Mouse (Mus musculus) liver, adult 2 months (tissue): ENCODE data around the gene Dlx3. TPM values are rescaled to one million over a fixed set of nuclear protein-coding genes. Genes with fewer than 3 reads are reported as not detected.
A peak's percentile ranks its signal among the peaks of the same experiment; 100 is the strongest.

Experiments
- DNase-seq: peaks from one replicate; pipeline ENCODE4 v3.0.0-alpha.2; 2011; ENCODE audit warnings: low read depth, low spot score; ENCODE audit errors: extremely low read depth
- H3K27ac ChIP-seq: fragments of 200-500 bp; replicated peaks from 2 replicates; pipeline ENCODE4 v1.5.1; 2012; ENCODE audit warnings: low read depth, mild to moderate bottlenecking, control low read depth, inconsistent platforms, low read length; ENCODE audit not compliant: insufficient read depth
- H3K27me3 ChIP-seq: fragments of 200-500 bp; 2 replicates; pipeline ENCODE4 v1.6.1; 2012; ENCODE audit warnings: mild to moderate bottlenecking, moderate library complexity, low read length, inconsistent platforms; ENCODE audit not compliant: control insufficient read depth, insufficient read depth
- H3K36me3 ChIP-seq: fragments of 200-500 bp; 2 replicates; pipeline ENCODE4 v1.6.1; 2012; ENCODE audit warnings: low read length, inconsistent platforms; ENCODE audit not compliant: control insufficient read depth, insufficient read depth
- H3K4me1 ChIP-seq: fragments of 200-500 bp; 2 replicates; pipeline ENCODE4 v1.6.1; 2011; ENCODE audit warnings: low read length; ENCODE audit not compliant: control insufficient read depth, insufficient read depth
- H3K4me3 ChIP-seq: fragments of 200-500 bp; 2 replicates; pipeline ENCODE4 v1.5.1; 2011; ENCODE audit warnings: low read depth, mild to moderate bottlenecking, control low read depth, low read length, moderate library complexity; ENCODE audit not compliant: insufficient read depth
- H3K79me2 ChIP-seq: fragments of 200-500 bp; 2 replicates; pipeline ENCODE4 v1.6.1; 2012; ENCODE audit warnings: inconsistent platforms, mild to moderate bottlenecking, low read length, moderate library complexity; ENCODE audit not compliant: control insufficient read depth, insufficient read depth
- H3K9ac ChIP-seq: fragments of 200-500 bp; 2 replicates; pipeline ENCODE4 v1.6.1; 2012; ENCODE audit warnings: low read depth, mild to moderate bottlenecking, control low read depth, inconsistent platforms, low read length
- CTCF ChIP-seq: fragments of 200-500 bp; IDR thresholded peaks from 2 replicates; pipeline ENCODE4 v1.5.1; 2011; ENCODE audit warnings: low read depth, low read length, control low read depth
- POLR2A ChIP-seq: fragments of 200-500 bp; IDR thresholded peaks from 2 replicates; pipeline ENCODE4 v1.6.1; 2011; ENCODE audit warnings: low read length, control low read depth; ENCODE audit not compliant: insufficient read depth; ENCODE audit errors: extremely low read depth
- WGBS: fragments of 180-500 bp; shearing (Covaris S2); methylation state at CpG from one replicate; pipeline ENCODE4 v1.1.7; 2018; 5-methylcytosine and 5-hydroxymethylcytosine counted together
- polyA plus RNA-seq: library from polyadenylated mRNA; depleted of rRNA; stranded (reverse); fragments of >200 nt; gene quantifications from 2 replicates; pipeline ENCODE4 v1.2.3, GENCODE M21; 2012
- total RNA-seq: library from RNA; depleted of rRNA; stranded (reverse); fragments of >200 nt; gene quantifications from 2 replicates; pipeline ENCODE4 v1.2.3, GENCODE M21; 2014

Dlx3 gene
- total and polyA plus RNA-seq, 2 experiments, result not detected

DNA sequence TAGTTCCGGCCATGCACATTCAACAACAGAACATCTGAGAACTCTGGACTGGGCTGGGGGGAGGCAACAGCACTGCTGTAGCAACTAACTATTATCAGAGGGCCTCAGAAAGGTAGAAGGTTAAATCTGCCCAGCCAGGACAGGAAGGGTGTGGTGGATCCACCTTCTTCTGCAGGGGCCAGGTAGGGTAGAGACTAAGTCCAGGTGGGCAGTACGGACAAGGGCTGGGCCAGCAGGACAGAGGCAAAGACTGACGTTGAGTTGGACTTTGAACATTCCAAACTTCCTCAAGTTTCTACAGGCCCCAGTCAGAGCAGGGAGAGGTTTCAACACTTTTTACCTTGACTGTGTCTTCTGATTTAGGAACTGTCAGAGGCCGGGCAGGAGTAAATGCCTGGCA is 45.2 kb upstream of the Dlx3 start:
- Histone ChIP-seq H3K4me3 (no peak overlapping the region), H3K27me3 (no peaks in the 10 kb centered on the region), H3K36me3 (no peaks in the 10 kb centered on the region), H3K9ac (no peak overlapping the region), H3K79me2 (no peaks in the 10 kb centered on the region), H3K4me1 (peaks cover 6% of the 10 kb centered on the region; the same call in 1 of the 2 replicates), H3K27ac (no peak overlapping the region)
- no peak for DNase-seq
- WGBS, result 72% methylated on average over 4 of the region's 4 CpGs
- TF ChIP-seq CTCF (no peak), POLR2A (no peak)

DNA sequence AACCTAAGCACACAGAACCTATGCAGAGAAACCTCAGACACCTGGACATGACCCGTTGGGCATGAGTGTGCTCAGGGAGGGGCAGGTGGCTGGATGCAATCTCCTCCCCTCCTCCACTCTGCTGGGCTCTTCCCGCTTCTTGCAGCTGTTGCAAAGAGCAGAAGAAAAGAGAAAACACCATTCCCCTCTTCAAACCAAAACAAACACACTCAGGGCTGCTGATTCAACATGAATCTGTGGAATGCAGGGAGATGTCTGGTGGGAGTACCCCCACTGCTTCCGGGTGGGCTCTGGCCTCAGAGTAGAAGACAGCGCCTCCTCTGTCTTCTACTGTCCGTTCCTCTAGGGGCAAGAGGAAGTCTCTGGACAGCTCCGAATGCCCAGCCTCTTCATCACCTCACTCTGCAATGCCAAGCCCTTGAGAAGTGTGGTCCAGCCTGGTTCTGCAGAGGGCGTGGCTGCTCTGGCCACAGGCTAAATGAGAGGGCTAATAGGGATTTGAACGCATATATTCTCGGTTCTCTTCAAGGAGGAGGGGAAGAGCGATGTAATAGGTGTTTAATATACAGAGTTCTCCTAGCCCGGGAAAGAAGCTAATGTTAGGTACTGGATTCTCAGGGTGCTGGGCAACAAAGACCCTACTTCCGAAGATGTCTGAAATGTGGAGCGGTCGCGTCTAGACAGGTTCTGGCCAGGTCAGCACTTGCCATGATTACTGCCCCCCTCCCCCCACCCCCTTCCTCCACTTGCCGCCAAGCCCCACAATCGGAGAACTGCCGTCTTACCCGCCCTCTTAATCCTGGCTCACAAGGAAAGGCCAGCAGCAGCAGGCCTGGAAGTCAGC is 44.5 kb upstream of the Dlx3 start:
- no peaks in the 10 kb centered on the region for H3K36me3 ChIP-seq
- no peak for DNase-seq
- H3K4me3 ChIP-seq, result peak overlapping the region; percentile 64
- no peak overlapping the region for H3K27ac ChIP-seq
- no peaks in the 10 kb centered on the region for H3K79me2 ChIP-seq
- H3K9ac ChIP-seq, result peak overlapping the region; percentile 66
- H3K4me1 ChIP-seq, result peaks cover 6% of the 10 kb centered on the region; the same call in 1 of the 2 replicates
- no peak for TF ChIP-seq CTCF
- no peak for TF ChIP-seq POLR2A
- WGBS, result 16% methylated on average over 19 of the region's 19 CpGs
- H3K27me3 ChIP-seq, result no peaks in the 10 kb centered on the region

DNA sequence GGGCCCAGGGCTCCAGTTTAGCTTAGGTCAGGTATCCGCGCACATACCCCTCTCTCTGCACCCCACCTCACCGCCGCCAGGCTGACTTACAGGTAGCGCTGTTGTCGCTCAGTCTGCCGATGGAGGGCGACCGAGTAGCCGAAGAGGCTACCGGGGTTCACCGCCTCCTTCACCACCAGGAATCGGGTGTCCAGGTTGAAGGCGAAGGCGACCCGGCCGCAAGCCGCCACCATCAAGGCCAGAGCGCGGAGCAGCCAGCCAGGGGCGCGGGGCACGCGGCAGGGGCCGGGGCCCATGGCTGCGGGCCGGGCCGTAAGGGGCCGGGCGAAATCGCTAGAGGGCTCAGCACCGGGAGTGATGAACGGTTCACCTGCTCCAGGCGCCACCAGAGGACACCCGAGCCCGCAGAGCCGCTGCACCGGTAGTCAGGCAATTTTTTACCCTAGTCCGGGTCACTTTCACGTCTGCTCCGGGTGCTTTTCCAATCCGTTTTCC is 43.8 kb upstream of the Dlx3 start:
- Histone ChIP-seq H3K4me1 (peaks cover 6% of the 10 kb centered on the region; the same call in 1 of the 2 replicates), H3K27ac (peak overlapping the region; percentile 62), H3K9ac (peak overlapping the region; percentile 66), H3K4me3 (peak overlapping the region; percentile 64), H3K79me2 (no peaks in the 10 kb centered on the region), H3K36me3 (no peaks in the 10 kb centered on the region), H3K27me3 (no peaks in the 10 kb centered on the region)
- peak; percentile 39 for DNase-seq
- 1% methylated on average over 42 of the region's 42 CpGs for WGBS
- TF ChIP-seq POLR2A (no peak), CTCF (peak; percentile 73)

DNA sequence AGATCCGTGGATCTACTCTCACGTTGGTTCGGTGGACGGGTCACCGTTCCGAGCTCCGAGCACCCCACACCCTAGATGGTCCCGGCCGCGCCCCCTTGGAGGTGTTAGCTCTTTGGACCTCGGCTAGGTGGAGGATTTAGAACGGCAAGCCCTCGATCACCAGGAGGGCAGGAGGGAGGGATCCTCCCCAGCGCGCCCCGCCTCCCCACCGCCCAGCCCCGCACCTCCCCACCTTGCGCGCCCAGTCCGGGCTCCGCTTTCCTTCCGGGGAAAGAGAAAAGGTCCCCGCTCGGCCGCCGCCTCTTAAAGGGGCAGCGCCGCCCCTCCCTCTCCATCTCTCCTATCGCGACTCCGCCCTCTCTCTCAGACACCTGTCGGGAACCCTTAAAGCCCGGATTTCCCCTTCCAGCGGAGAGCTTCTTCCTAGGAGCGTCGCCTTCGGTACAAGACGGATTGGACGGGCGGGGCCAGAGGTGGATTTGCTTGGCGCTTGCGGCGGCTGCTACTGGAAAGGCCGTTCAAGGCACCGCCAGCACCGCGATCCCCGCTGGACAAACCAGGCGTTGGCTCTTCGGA is 43.3 kb upstream of the Dlx3 start, which contains the start of gene Itga3:
Gene Itga3 (minus strand): TSS at position 266 of the 576 bp plus-strand sequence.
- Histone ChIP-seq H3K79me2 (no peaks in the 10 kb centered on the region), H3K27ac (peak within 1 kb of the TSS; percentile 62), H3K4me3 (peak within 1 kb of the TSS; percentile 64), H3K9ac (peak within 1 kb of the TSS; percentile 66), H3K4me1 (peaks cover 6% of the 10 kb centered on the region; the same call in 1 of the 2 replicates), H3K27me3 (no peaks in the 10 kb centered on the region), H3K36me3 (no peaks in the 10 kb centered on the region)
- DNase-seq, result peak; percentile 71
- 0 out of 2 replicates have a peak, but pooled peaks have one; percentile 14 for TF ChIP-seq POLR2A
- no peak for TF ChIP-seq CTCF
- 1% methylated on average over 49 of the region's 51 CpGs for WGBS

DNA sequence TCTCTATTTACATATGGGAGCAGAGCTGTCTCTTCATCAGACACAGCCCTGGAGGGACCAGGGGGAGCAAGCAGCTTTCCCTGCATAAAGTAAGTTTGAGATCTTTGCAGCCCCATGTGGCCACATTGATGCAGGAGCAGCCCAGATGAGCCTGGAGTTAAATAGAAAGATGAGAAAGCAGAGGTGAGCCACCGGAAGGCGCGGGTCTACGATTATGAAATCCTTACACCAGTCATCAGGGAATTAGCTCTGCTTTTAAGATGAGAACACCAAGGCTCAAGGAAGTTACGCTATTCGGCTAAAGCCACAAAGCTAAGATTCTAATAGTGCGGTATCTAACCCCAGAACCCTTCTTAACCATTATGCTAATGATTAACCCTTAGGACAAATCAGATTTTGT is 42.0 kb upstream of the Dlx3 start:
- no peaks in the 10 kb centered on the region for H3K27me3 ChIP-seq
- H3K79me2 ChIP-seq, result no peaks in the 10 kb centered on the region
- no peak overlapping the region for H3K4me3 ChIP-seq
- WGBS, result 27% methylated on average over 7 of the region's 7 CpGs
- no peak overlapping the region for H3K9ac ChIP-seq
- H3K4me1 ChIP-seq, result peaks cover 6% of the 10 kb centered on the region; the same call in 1 of the 2 replicates
- TF ChIP-seq POLR2A (no peak), CTCF (no peak)
- no peak overlapping the region for H3K27ac ChIP-seq
- no peaks in the 10 kb centered on the region for H3K36me3 ChIP-seq
- DNase-seq, result no peak

DNA sequence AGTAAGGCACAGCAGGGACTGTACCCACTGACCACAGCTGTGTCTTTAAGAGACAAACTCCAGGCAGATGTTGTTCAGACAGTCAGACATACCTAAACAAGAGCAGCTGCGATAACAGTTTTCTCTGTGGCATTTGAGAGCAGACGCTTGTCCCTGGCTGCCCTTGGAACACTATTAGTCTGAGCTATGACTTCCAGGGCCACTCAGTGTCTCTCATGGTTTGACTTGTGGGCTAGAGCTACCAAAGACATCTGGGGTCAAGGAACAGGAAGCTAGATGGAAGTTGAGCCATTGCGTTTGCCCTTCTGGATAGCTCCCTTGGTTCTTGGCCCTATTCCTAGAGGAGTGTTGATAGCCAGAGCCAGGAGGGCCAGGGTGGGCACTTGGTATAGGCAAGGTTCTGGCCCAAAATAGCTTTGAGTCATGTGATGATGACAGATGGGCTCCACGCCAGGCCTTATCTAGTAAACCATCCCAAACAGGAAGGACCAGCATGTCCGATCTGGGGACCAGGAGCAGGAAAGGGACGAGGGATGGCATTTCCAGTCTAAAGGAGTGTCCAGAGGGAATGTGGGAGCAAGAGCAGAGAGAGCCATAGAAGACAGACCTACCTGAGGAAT is 40.6 kb upstream of the Dlx3 start:
- Histone ChIP-seq H3K36me3 (no peaks in the 10 kb centered on the region), H3K27me3 (no peaks in the 10 kb centered on the region), H3K79me2 (no peaks in the 10 kb centered on the region), H3K4me3 (no peak overlapping the region), H3K4me1 (peaks cover 6% of the 10 kb centered on the region; the same call in 1 of the 2 replicates), H3K9ac (no peak overlapping the region), H3K27ac (no peak overlapping the region)
- TF ChIP-seq POLR2A, result no peak
- TF ChIP-seq CTCF, result no peak
- DNase-seq, result no peak
- WGBS, result 68% methylated on average over 6 of the region's 6 CpGs
